ENCODE assay signal across 15 mouse cellular contexts in the genomic region with DNA sequence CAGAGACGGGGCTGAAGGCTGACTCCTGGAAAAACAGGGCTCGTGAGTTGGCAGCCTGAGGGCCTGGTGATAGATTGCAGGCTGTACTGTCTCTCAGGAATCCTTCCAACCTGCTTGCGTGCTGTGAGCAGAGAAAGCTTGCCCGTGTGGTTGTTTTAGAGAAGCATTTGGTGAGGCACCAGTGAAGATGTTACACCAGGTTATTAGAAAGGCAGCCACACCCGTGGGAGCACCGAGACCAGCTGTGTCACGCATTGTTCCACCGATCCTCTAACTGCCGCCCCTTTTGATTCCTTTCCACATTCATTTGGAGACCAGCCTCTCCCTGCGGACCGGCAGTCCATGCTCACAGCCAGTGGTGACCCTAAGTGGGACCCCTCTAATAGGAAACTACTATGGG. TPM values are rescaled to one million over a fixed set of nuclear protein-coding genes. Genes with fewer than 3 reads are reported as not detected.
DNase-seq lines count a peak whose midpoint lies in the region; ATAC-seq lines count a peak whose summit lies in the region.
"Had no signal": no experiment of that assay in that cellular context is flagged by ENCODE, and none has a peak within 500 bp of the region (broad histone marks: within the 10 kb centered on the region; RNA-seq: fewer than 3 reads in every experiment).

No protein-coding gene starts in this region.

- H3K27me3 ChIP-seq in heart, embryonic 11.5 days (ENCODE audit: control insufficient read depth, insufficient read depth, low read length), result no peaks in the 10 kb centered on the region
- H3K27me3 ChIP-seq in embryonic facial prominence, embryonic 14.5 days (replicated peaks; ENCODE audit: control insufficient read depth, insufficient read depth, low read length), result no peaks in the 10 kb centered on the region
- H3K27me3 ChIP-seq in midbrain, embryonic 14.5 days (ENCODE audit: control insufficient read depth, insufficient read depth, low read length), result no peaks in the 10 kb centered on the region
- H3K27me3 ChIP-seq: embryonic facial prominence, embryonic 13.5 days; forebrain, embryonic 15.5 days had no signal

- H3K4me3 ChIP-seq in heart, embryonic 11.5 days (ENCODE audit: low read depth, low read length), result no peak overlapping the region
- no peak overlapping the region for H3K4me3 ChIP-seq in embryonic facial prominence, embryonic 14.5 days (ENCODE audit: low read depth, low read length)
- H3K4me3 ChIP-seq in midbrain, embryonic 14.5 days (replicated peaks; ENCODE audit: low read depth, low read length), result no peak overlapping the region
- H3K4me3 ChIP-seq: embryonic facial prominence, embryonic 13.5 days; forebrain, embryonic 15.5 days had no signal

- DNase-seq in heart, postnatal 14 days, result no peak
- DNase-seq in MN1 (ENCODE audit: low spot score), result peak; percentile 32
- peak; percentile 27 for DNase-seq in embryonic facial prominence, embryonic 14.5 days (ENCODE audit: low spot score)
- DNase-seq in midbrain, embryonic 14.5 days, result peak; percentile 35
- DNase-seq in adrenal gland, postnatal 36 days, result no peak
- no peak for DNase-seq in frontal cortex, postnatal 14 days (ENCODE audit: low spot score in 2 of 2)
- DNase-seq in layer of hippocampus, postnatal 10 days (ENCODE audit: low spot score in 2 of 2), result no peak
- DNase-seq: cerebellum, postnatal 10 days; gastrocnemius, postnatal 36 days; lung, postnatal 36 days; spleen, adult 18-20 months had no signal

- no peak for ATAC-seq in heart, embryonic 11.5 days (replicated peaks; ENCODE audit: insufficient number of reproducible peaks, low FRiP score, low TSS enrichment)
- no peak for ATAC-seq in embryonic facial prominence, embryonic 14.5 days (ENCODE audit: low read depth)
- ATAC-seq in midbrain, embryonic 14.5 days (ENCODE audit: low FRiP score, low TSS enrichment), result no peak
- ATAC-seq: forebrain, embryonic 15.5 days had no signal

- intact Hi-C loops in heart, postnatal 14 days (cut with DNase I), result no loop called here

- WGBS in heart, embryonic 11.5 days (ENCODE audit: insufficient replicate concordance), result 65% methylated on average over 11 of the region's 11 CpGs
- WGBS in embryonic facial prominence, embryonic 14.5 days, result 49% methylated on average over 11 of the region's 11 CpGs
- 48% methylated on average over 11 of the region's 11 CpGs for WGBS in midbrain, embryonic 14.5 days

- no peak overlapping the region; the same call in 1 of the 2 replicates for H3K4me2 ChIP-seq in heart, embryonic 11.5 days
- H3K4me2 ChIP-seq in embryonic facial prominence, embryonic 14.5 days (ENCODE audit: low read depth, low read length), result no peak overlapping the region
- no peak overlapping the region for H3K4me2 ChIP-seq in midbrain, embryonic 14.5 days (ENCODE audit: low read length)
- H3K4me2 ChIP-seq: embryonic facial prominence, embryonic 13.5 days; forebrain, embryonic 15.5 days had no signal

- H3K27ac ChIP-seq in heart, embryonic 11.5 days (ENCODE audit: low read depth, low read length), result 0 out of 2 replicates have a peak overlapping the region, but pooled peaks have one; percentile 2
- no peak overlapping the region for H3K27ac ChIP-seq in embryonic facial prominence, embryonic 14.5 days (replicated peaks; ENCODE audit: low read depth, low read length)
- H3K27ac ChIP-seq in midbrain, embryonic 14.5 days (replicated peaks; ENCODE audit: low read depth, low read length), result peak overlapping the region; percentile 60
- H3K27ac ChIP-seq: embryonic facial prominence, embryonic 13.5 days; forebrain, embryonic 15.5 days; liver, embryonic 14.5 days had no signal

- H3K9ac ChIP-seq in heart, embryonic 11.5 days (ENCODE audit: low read depth, low read length), result no peak overlapping the region
- H3K9ac ChIP-seq in embryonic facial prominence, embryonic 14.5 days (ENCODE audit: low read depth, low read length), result no peak overlapping the region
- H3K9ac ChIP-seq in midbrain, embryonic 14.5 days (replicated peaks; ENCODE audit: low read length), result no peak overlapping the region
- H3K9ac ChIP-seq: embryonic facial prominence, embryonic 13.5 days; forebrain, embryonic 15.5 days; liver, embryonic 14.5 days had no signal

- H3K9me3 ChIP-seq in heart, embryonic 11.5 days (replicated peaks; ENCODE audit: control insufficient read depth, low read length), result 0 out of 2 replicates have a peak, but pooled peaks cover 3% of the 10 kb centered on the region
- 0 out of 2 replicates have a peak, but pooled peaks cover 6% of the 10 kb centered on the region for H3K9me3 ChIP-seq in embryonic facial prominence, embryonic 14.5 days (ENCODE audit: control insufficient read depth, low read length)
- no peaks in the 10 kb centered on the region for H3K9me3 ChIP-seq in midbrain, embryonic 14.5 days (ENCODE audit: control insufficient read depth, low read length)
- H3K9me3 ChIP-seq: embryonic facial prominence, embryonic 13.5 days; forebrain, embryonic 15.5 days had no signal

- H3K4me1 ChIP-seq in heart, embryonic 11.5 days (ENCODE audit: control insufficient read depth, insufficient read depth, low read length), result peaks cover 13% of the 10 kb centered on the region; the same call in 1 of the 2 replicates
- H3K4me1 ChIP-seq in embryonic facial prominence, embryonic 14.5 days (ENCODE audit: control insufficient read depth, insufficient read depth, low read length), result peaks cover 13% of the 10 kb centered on the region; the same call in 1 of the 2 replicates
- peaks cover 16% of the 10 kb centered on the region for H3K4me1 ChIP-seq in midbrain, embryonic 14.5 days (ENCODE audit: control insufficient read depth, insufficient read depth, low read length)
- H3K4me1 ChIP-seq: forebrain, embryonic 15.5 days had no signal

- H3K36me3 ChIP-seq in heart, embryonic 11.5 days (ENCODE audit: control insufficient read depth, insufficient read depth, low read length), result no peaks in the 10 kb centered on the region
- no peaks in the 10 kb centered on the region for H3K36me3 ChIP-seq in embryonic facial prominence, embryonic 14.5 days (ENCODE audit: control insufficient read depth, insufficient read depth, low read length)
- no peaks in the 10 kb centered on the region for H3K36me3 ChIP-seq in midbrain, embryonic 14.5 days (ENCODE audit: control insufficient read depth, insufficient read depth, low read length)
- H3K36me3 ChIP-seq: embryonic facial prominence, embryonic 13.5 days; forebrain, embryonic 15.5 days had no signal

RNA-seq across cellular contexts. Expression of gene Mns1, which starts 15.5 kb away (rescaled TPM):
- polyA plus RNA-seq in heart, embryonic 11.5 days (2014; fragmentation: Nextera tagmentation; extraction: Ambion mirVana), result 20.0 and 25.7 TPM in 2 replicates
- under 1 TPM; 0.91 to 0.95 TPM for total RNA-seq in heart, postnatal 14 days (2021)
- 22.7 and 24.3 TPM in 2 replicates for polyA plus RNA-seq in embryonic facial prominence, embryonic 14.5 days (2014; fragmentation: Nextera tagmentation; extraction: Ambion mirVana)
- 4.9 and 10.3 TPM in 2 replicates for polyA plus RNA-seq in midbrain, embryonic 14.5 days (2014; fragmentation: Nextera tagmentation; extraction: Ambion mirVana)
- total RNA-seq in adrenal gland, postnatal 36 days (2021), result 1 to 10 TPM; 2.7 to 4.0 TPM
- total RNA-seq in layer of hippocampus, postnatal 10 days (2021), result 1 to 10 TPM; 2.9 TPM

Comparison
In these comparisons a context has a peak if more than half of its experiments do, and no peak if none do; other contexts are left out.
1. DNase-seq: peak in MN1 (single experiment), embryonic facial prominence, embryonic 14.5 days (single experiment) and midbrain, embryonic 14.5 days (single experiment); none in heart, postnatal 14 days (0 of 2), adrenal gland, postnatal 36 days (0 of 2), frontal cortex, postnatal 14 days (0 of 2) and layer of hippocampus, postnatal 10 days (0 of 2).